Mouse (Mus musculus) stomach, embryonic 15.5 days (tissue): ENCODE results near the gene Lef1. TPM values are rescaled to one million over a fixed set of nuclear protein-coding genes. Genes with fewer than 3 reads are reported as not detected.
A peak's percentile ranks its signal among the peaks of the same experiment; 100 is the strongest.

Experiments
- ATAC-seq: fragments of 200-750 bp; cut with Nextera tagmentation; 2 replicates; pipeline ENCODE4 v1.8.0; 2017; ENCODE audit warnings: low read depth, moderate number of reproducible peaks, moderate TSS enrichment; ENCODE audit not compliant: insufficient read depth, low FRiP score
- H3K27ac ChIP-seq: fragments of 300-500 bp; sonication (generic); 2 replicates; pipeline ENCODE4 v1.5.1; 2015; ENCODE audit warnings: mild to moderate bottlenecking, inconsistent platforms
- H3K27me3 ChIP-seq: fragments of 300-500 bp; sonication (generic); replicated peaks from 2 replicates; pipeline ENCODE4 v1.6.1; 2015; ENCODE audit warnings: inconsistent platforms
- H3K36me3 ChIP-seq: fragments of 300-500 bp; sonication (generic); 2 replicates; pipeline ENCODE4 v1.6.1; 2015; ENCODE audit warnings: inconsistent platforms
- H3K4me1 ChIP-seq: fragments of 300-500 bp; sonication (generic); 2 replicates; pipeline ENCODE4 v1.6.1; 2015; ENCODE audit warnings: inconsistent platforms
- H3K4me2 ChIP-seq: fragments of 300-500 bp; sonication (generic); 2 replicates; pipeline ENCODE4 v1.6.1; 2015; ENCODE audit warnings: mild to moderate bottlenecking, inconsistent platforms
- H3K4me3 ChIP-seq: fragments of 300-500 bp; sonication (generic); replicated peaks from 2 replicates; pipeline ENCODE4 v1.5.1; 2015; ENCODE audit warnings: inconsistent platforms
- H3K9ac ChIP-seq: fragments of 300-500 bp; sonication (generic); 2 replicates; pipeline ENCODE4 v1.6.1; 2015; ENCODE audit warnings: inconsistent platforms
- H3K9me3 ChIP-seq: fragments of 300-500 bp; sonication (generic); 2 replicates; pipeline ENCODE4 v1.6.1; 2016; ENCODE audit warnings: inconsistent platforms
- WGBS: fragments of 180-500 bp; shearing (Covaris S2); methylation state at CpG from one replicate; pipeline ENCODE4 v1.1.7; 2015; 5-methylcytosine and 5-hydroxymethylcytosine counted together
- polyA plus RNA-seq: library from polyadenylated mRNA; unstranded; fragments of >200 nt; fragmentation: Nextera tagmentation; extraction: Ambion mirVana; gene quantifications from 2 replicates; pipeline ENCODE4 v1.2.1, GENCODE M21; 2015

Lef1 gene
- polyA plus RNA-seq, 1 experiment from 2014 or later = 0.95 TPM

GRCm38 (mm10) chr3:131109066-131109685 is 1.1 kb upstream of the Lef1 start:
- H3K4me3 ChIP-seq = no peak overlapping the region

GRCm38 (mm10) chr3:131109686-131110070 is 593 bp upstream of the Lef1 start:
- Histone ChIP-seq H3K4me2 (peak overlapping the region; percentile 91; the same call in 1 of the 2 replicates), H3K9ac (no peak overlapping the region), H3K27ac (no peak overlapping the region), H3K4me3 (peak overlapping the region; percentile 38; the same call in 1 of the 2 replicates), H3K4me1 (peaks cover 39% of the 10 kb centered on the region), H3K36me3 (no peaks in the 10 kb centered on the region), H3K9me3 (no peaks in the 10 kb centered on the region), H3K27me3 (peaks cover 86% of the 10 kb centered on the region)
- 1% methylated on average over 13 of the region's 14 CpGs for WGBS
- no peak for ATAC-seq

More at GRCm38 (mm10) chr3:131109066-131109685, 1.1 kb upstream of the Lef1 start:
- Histone ChIP-seq H3K27me3 (peaks cover 86% of the 10 kb centered on the region), H3K36me3 (no peaks in the 10 kb centered on the region), H3K27ac (no peak overlapping the region), H3K9me3 (no peaks in the 10 kb centered on the region), H3K9ac (no peak overlapping the region), H3K4me2 (peak overlapping the region; percentile 91; the same call in 1 of the 2 replicates), H3K4me1 (peaks cover 39% of the 10 kb centered on the region)
- WGBS = under 1% methylated on average over 15 of the region's 15 CpGs
- ATAC-seq = no peak

DNA sequence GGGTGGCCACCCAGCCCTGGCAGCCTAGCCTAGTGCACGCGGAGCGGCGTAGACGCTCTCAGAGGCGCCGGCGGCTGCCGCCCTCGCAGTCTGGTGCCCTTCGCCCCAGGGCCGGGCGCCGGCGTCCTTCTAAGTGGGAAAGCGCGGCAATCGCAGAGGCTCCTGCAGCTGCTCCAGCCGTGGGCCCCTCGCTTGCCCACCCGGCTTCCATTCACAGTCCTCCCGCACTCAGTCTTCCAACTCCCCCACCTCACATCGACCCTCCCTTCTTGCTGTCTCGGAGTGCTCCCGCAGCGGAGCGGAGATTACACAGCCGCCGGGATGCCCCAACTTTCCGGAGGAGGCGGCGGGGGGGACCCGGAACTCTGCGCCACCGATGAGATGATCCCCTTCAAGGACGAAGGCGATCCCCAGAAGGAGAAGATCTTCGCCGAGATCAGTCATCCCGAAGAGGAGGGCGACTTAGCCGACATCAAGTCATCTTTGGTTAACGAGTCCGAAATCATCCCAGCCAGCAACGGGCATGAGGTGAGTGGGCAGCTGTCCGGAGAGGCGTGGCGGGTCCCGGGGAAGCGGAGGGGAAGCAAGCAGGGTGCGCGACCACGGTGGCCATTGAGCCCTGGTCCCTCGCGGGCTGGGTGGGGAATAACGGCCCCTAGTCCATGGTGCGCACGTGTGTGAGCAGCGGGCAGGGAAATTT is 1.0 kb downstream of the Lef1 start:
- Histone ChIP-seq H3K4me2 (peak overlapping the region; percentile 91), H3K9ac (no peak overlapping the region), H3K4me3 (peak overlapping the region; percentile 38), H3K36me3 (no peaks in the 10 kb centered on the region), H3K27ac (no peak overlapping the region), H3K9me3 (no peaks in the 10 kb centered on the region), H3K27me3 (peaks cover 74% of the 10 kb centered on the region), H3K4me1 (peaks cover 33% of the 10 kb centered on the region)
- under 1% methylated on average over 59 of the region's 59 CpGs for WGBS
- ATAC-seq = no peak

GRCm38 (mm10) chr3:131111851-131112572 is 1.7 kb downstream of the Lef1 start:
- H3K27me3 ChIP-seq = peaks cover 67% of the 10 kb centered on the region
- H3K27ac ChIP-seq = no peak overlapping the region
- no peak overlapping the region for H3K9ac ChIP-seq

DNA sequence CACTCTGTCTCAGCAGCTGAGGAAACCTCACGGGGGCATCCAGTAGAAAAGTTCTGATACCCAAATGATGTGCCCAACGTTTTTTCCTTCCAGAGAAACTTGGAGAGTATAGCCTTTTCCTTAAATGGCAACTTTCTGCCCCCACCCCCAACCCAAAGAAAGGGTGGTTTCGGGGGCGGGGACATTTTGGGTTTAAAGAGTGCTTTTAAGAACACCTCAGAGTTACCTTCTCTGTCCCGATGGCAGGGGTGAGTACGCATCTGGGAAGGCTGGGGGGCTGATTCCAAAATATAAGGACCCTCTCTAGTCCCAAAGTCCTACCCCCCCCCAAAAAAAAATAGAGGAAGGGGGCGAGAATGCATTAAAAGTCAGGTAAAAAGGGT is 2.3 kb downstream of the Lef1 start:
- H3K9ac ChIP-seq = no peak overlapping the region
- no peaks in the 10 kb centered on the region for H3K9me3 ChIP-seq
- H3K27ac ChIP-seq = no peak overlapping the region
- H3K36me3 ChIP-seq = no peaks in the 10 kb centered on the region
- 1% methylated on average over 7 of the region's 7 CpGs for WGBS
- peaks cover 25% of the 10 kb centered on the region for H3K4me1 ChIP-seq
- peaks cover 61% of the 10 kb centered on the region for H3K27me3 ChIP-seq
- no peak for ATAC-seq
- peak overlapping the region; percentile 91 for H3K4me2 ChIP-seq
- peak overlapping the region; percentile 38 for H3K4me3 ChIP-seq

More at GRCm38 (mm10) chr3:131111851-131112572, 1.7 kb downstream of the Lef1 start:
- peak overlapping the region; percentile 38 for H3K4me3 ChIP-seq
- peak overlapping the region; percentile 91 for H3K4me2 ChIP-seq
- H3K9me3 ChIP-seq = no peaks in the 10 kb centered on the region
- peaks cover 30% of the 10 kb centered on the region for H3K4me1 ChIP-seq
- no peaks in the 10 kb centered on the region for H3K36me3 ChIP-seq
- 1% methylated on average over 69 of the region's 69 CpGs for WGBS
- peak; percentile 82 for ATAC-seq

- H3K4me1 ChIP-seq = peaks cover 24% of the 10 kb centered on the region
- no peak for ATAC-seq
- H3K9ac ChIP-seq = no peak overlapping the region
- peaks cover 57% of the 10 kb centered on the region for H3K27me3 ChIP-seq
- H3K4me3 ChIP-seq = 0 out of 2 replicates have a peak overlapping the region, but pooled peaks have one; percentile 38
- no peak overlapping the region for H3K27ac ChIP-seq
- 10% methylated on average over 13 of the region's 13 CpGs for WGBS
- no peaks in the 10 kb centered on the region for H3K9me3 ChIP-seq
- H3K36me3 ChIP-seq = no peaks in the 10 kb centered on the region
- H3K4me2 ChIP-seq = peak overlapping the region; percentile 91; the same call in 1 of the 2 replicates
These were observed 2.8 kb downstream of the Lef1 start for GRCm38 (mm10) chr3:131113029-131113428.

GRCm38 (mm10) chr3:131116116-131116515 is 5.8 kb downstream of the Lef1 start:
- no peaks in the 10 kb centered on the region for H3K36me3 ChIP-seq
- peaks cover 35% of the 10 kb centered on the region for H3K27me3 ChIP-seq
- WGBS = 87% methylated on average over 13 of the region's 13 CpGs

DNA sequence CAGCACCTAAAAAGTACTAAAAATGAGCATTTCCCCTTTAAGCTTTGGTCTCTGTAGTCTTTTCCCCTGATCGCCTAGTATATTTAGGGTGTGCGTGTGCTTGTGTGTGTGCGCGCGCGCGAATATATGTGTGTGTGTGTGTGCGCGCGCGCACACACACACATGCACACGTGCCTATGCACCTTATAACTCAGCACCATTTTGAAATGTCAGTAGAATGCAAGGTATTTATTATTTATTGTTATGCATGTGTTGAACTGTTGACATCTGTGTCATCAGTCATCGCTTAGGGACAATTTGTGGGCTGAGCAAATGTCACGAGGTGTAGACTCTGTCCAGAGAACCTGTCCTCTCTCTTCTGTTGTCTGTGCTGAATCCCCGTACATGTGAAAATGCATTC is 7.1 kb downstream of the Lef1 start:
- Histone ChIP-seq H3K4me1 (0 out of 2 replicates have a peak, but pooled peaks cover 3% of the 10 kb centered on the region), H3K4me2 (no peak overlapping the region), H3K9ac (no peak overlapping the region), H3K36me3 (no peaks in the 10 kb centered on the region), H3K27ac (no peak overlapping the region), H3K9me3 (no peaks in the 10 kb centered on the region), H3K27me3 (peaks cover 22% of the 10 kb centered on the region), H3K4me3 (no peak overlapping the region)
- no peak for ATAC-seq
- 92% methylated on average over 15 of the region's 15 CpGs for WGBS

More at GRCm38 (mm10) chr3:131116116-131116515, 5.8 kb downstream of the Lef1 start:
- Histone ChIP-seq H3K27ac (no peak overlapping the region), H3K4me1 (peaks cover 13% of the 10 kb centered on the region), H3K4me2 (no peak overlapping the region), H3K9me3 (no peaks in the 10 kb centered on the region), H3K9ac (no peak overlapping the region), H3K4me3 (no peak overlapping the region)
- ATAC-seq = no peak

- H3K9ac ChIP-seq = no peak overlapping the region
- H3K4me3 ChIP-seq = no peak overlapping the region
- H3K27me3 ChIP-seq = peaks cover 18% of the 10 kb centered on the region
- WGBS = 52% methylated on average over 3 of the region's 3 CpGs
- ATAC-seq = no peak
- H3K9me3 ChIP-seq = no peaks in the 10 kb centered on the region
- H3K27ac ChIP-seq = no peak overlapping the region
- no peaks in the 10 kb centered on the region for H3K36me3 ChIP-seq
- H3K4me1 ChIP-seq = no peaks in the 10 kb centered on the region
- H3K4me2 ChIP-seq = no peak overlapping the region
These were observed 7.6 kb downstream of the Lef1 start for GRCm38 (mm10) chr3:131117883-131118282.

DNA sequence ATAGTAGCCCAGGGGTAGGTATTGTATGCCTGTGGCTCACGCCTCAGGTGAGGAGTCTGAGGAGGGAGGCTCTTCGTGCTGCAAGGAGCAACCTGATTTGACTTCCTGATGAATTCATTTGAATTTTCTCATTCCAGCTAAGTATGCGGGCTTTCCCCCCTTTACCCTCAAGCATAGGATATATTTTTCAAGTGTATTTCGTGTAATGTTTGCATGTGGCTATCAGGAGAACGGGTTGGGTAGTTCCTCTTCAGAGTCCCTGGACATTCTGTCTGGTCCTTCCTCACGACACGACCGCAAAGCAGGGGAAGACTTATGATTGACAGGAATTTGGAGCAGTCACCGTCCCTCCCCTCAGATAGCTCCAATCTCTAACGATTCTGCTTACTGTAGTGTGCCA is 9.2 kb downstream of the Lef1 start:
- Histone ChIP-seq H3K9ac (no peak overlapping the region), H3K9me3 (no peaks in the 10 kb centered on the region), H3K4me3 (no peak overlapping the region), H3K27ac (no peak overlapping the region), H3K4me2 (no peak overlapping the region), H3K27me3 (0 out of 2 replicates have a peak, but pooled peaks cover 4% of the 10 kb centered on the region), H3K4me1 (no peaks in the 10 kb centered on the region), H3K36me3 (no peaks in the 10 kb centered on the region)
- WGBS = 68% methylated on average over 10 of the region's 10 CpGs
- ATAC-seq = no peak

- Histone ChIP-seq H3K4me2 (no peak overlapping the region), H3K9me3 (no peaks in the 10 kb centered on the region), H3K4me1 (no peaks in the 10 kb centered on the region), H3K27me3 (no peaks in the 10 kb centered on the region), H3K4me3 (no peak overlapping the region), H3K9ac (no peak overlapping the region), H3K36me3 (no peaks in the 10 kb centered on the region), H3K27ac (no peak overlapping the region)
- WGBS = 90% methylated on average over 6 of the region's 6 CpGs
- no peak for ATAC-seq
These were observed 13.2 kb downstream of the Lef1 start for GRCm38 (mm10) chr3:131123501-131123900.

- Histone ChIP-seq H3K27me3 (no peaks in the 10 kb centered on the region), H3K4me2 (no peak overlapping the region), H3K9ac (no peak overlapping the region), H3K4me1 (no peaks in the 10 kb centered on the region), H3K9me3 (no peaks in the 10 kb centered on the region), H3K27ac (no peak overlapping the region), H3K4me3 (no peak overlapping the region), H3K36me3 (no peaks in the 10 kb centered on the region)
- 91% methylated on average over 13 of the region's 13 CpGs for WGBS
- no peak for ATAC-seq
These were observed 15.6 kb downstream of the Lef1 start for GRCm38 (mm10) chr3:131125873-131126272.
